Mouse (Mus musculus): ENCODE data around the gene Boc.

DNA sequence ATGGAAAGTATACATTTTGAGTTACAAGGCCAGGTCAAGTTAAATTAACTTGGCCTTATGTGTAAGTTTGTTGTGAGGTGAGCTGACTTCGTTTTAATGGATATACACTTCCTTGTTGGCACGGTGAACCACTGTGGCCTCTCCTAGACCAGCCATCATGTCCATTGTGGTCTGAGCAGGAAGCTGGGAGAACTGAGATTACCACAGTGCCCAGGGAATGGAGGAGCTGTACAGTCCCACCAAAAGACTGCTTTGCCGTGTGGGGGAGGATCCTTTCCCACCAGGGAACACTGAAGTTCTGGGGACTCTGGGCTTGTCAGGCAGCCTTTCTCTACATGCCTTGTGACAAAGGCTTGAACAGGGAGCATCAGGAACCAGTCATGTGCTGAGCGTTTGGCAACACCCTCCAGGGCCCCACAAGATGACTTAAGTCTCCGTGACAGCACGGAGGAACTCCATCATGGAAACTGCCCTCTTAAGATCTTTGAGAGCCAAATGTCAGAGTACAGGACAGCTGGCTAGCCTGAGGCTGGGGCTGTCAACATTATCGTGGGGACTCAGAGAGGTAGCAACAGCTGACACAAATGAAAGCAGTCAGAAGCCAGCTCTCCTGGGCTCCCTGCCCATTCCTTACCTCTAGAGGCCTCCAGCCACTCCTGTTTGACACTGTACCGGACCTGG, 55.7 kb downstream of the Boc start:
- TF ChIP-seq TAL1 (IDR thresholded peaks at IDR 0.05; ENCODE audit: low read length) (no peak), GATA1 (IDR thresholded peaks at IDR 0.05; ENCODE audit: low read length) (no peak)
